Mouse (Mus musculus) MEL (cell line): Measurements from ENCODE around the gene Gm6020.

Source experiments
- CTCF ChIP-seq, 3 experiments: IDR thresholded peaks in 2 of 3; conservative IDR thresholded peaks in 1 of 3; 2 replicates each; pipeline ENCODE4 v1.5.1; 2011 to 2012; ENCODE audit warnings: low read length in 3 of 3, low read depth in 2 of 3, mild to moderate bottlenecking in 2 of 3, improper control_type of control experiment in 1 of 3, inconsistent platforms in 1 of 3, mixed read lengths in 1 of 3, moderate library complexity in 1 of 3; ENCODE audit not compliant: control insufficient read depth in 1 of 3, insufficient read depth in 1 of 3, poor library complexity in 1 of 3, severe bottlenecking in 1 of 3
- EP300 ChIP-seq, 2 experiments: IDR thresholded peaks; 2 replicates each; pipeline ENCODE4 v1.6.1; 2011; ENCODE audit warnings: improper control_type of control experiment in 2 of 2, low read length in 2 of 2, low read depth in 1 of 2, mild to moderate bottlenecking in 1 of 2
- MAX ChIP-seq: IDR thresholded peaks from 2 replicates; pipeline ENCODE4 v1.6.1; 2011; ENCODE audit warnings: low read length, improper control_type of control experiment
- POLR2A ChIP-seq, 2 experiments: IDR thresholded peaks; 2 replicates each; pipeline ENCODE4 v1.6.1; 2011 to 2012; ENCODE audit warnings: low read length in 2 of 2, mild to moderate bottlenecking in 2 of 2, control low read depth in 1 of 2, improper control_type of control experiment in 1 of 2, low read depth in 1 of 2, moderate library complexity in 1 of 2; ENCODE audit not compliant: control insufficient read depth in 1 of 2, insufficient read depth in 1 of 2, poor library complexity in 1 of 2
- RCOR1 ChIP-seq: IDR thresholded peaks from 2 replicates; pipeline ENCODE4 v1.6.1; 2012; ENCODE audit warnings: low read depth, mild to moderate bottlenecking, inconsistent platforms, low read length, improper control_type of control experiment
- TCF12 ChIP-seq: IDR thresholded peaks from 2 replicates; pipeline ENCODE4 v1.6.1; 2014; ENCODE audit warnings: low read depth, mild to moderate bottlenecking, inconsistent platforms, low read length, improper control_type of control experiment, moderate library complexity

DNA sequence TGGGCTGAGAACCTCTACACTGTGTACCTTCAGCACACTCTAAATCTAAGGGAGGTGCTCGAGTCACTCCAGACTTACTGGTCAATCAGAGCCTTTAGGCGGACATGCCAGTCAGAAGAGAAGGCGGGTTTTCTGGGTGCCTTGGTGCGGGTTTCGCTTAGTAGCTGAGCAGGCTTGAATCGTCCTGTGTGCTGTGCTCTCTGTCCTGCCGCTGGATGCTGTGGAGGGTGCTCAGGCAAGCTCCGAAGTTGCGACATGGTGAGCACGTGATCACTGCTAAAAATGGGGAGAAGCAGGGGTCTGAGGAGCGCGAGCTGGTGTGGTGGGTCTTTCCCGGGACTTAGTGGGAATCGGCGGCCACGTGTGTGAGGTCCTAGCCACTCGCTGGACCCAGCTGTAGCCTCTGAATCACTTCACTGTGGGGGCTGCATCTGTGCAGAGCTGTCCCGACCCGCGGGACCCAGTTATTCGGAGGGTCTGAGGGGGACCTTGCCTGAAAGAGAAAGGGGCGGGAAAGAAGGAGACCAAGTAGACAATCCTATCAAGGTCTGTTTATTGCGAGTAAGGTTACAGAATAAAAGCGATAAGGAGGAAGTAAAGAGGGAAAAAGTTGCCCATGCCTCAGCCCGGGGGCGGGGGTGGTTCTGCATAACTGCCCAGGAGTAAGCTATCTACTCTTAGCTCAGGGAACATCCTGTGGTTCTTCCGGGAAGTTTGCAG is 31.8 kb upstream of the Gm6020 start:
- 0 out of 4 replicates have a peak, but pooled peaks of 1 of the 2 experiments have one; percentile 14 for TF ChIP-seq EP300 (IDR thresholded peaks at IDR 0.05; ENCODE audit: low read depth in 1 of 2, low read length in 2 of 2)
- no peak for TF ChIP-seq POLR2A (IDR thresholded peaks at IDR 0.05; ENCODE audit: control insufficient read depth in 1 of 2, insufficient read depth in 1 of 2, low read depth in 1 of 2, low read length in 2 of 2, poor library complexity in 1 of 2)
- TF ChIP-seq TCF12: no peak
- TF ChIP-seq RCOR1: no peak
- TF ChIP-seq CTCF (IDR thresholded peaks at IDR 0.05 in 2 of 3, conservative IDR thresholded peaks at IDR 0.05 in 1 of 3; ENCODE audit: control insufficient read depth in 1 of 3, insufficient read depth in 1 of 3, low read depth in 2 of 3, low read length in 3 of 3, poor library complexity in 1 of 3, severe bottlenecking in 1 of 3): no peak
- TF ChIP-seq MAX: no peak
